Mouse (Mus musculus): Measurements from ENCODE around the gene Gsk3a. TPM values are rescaled to one million over a fixed set of nuclear protein-coding genes. Genes with fewer than 3 reads are reported as not detected.

Gene Gsk3a
- polyA plus RNA-seq, 1 experiment from 2014 or later: 9.8 TPM

- Histone ChIP-seq H3K4me3 (replicated peaks; ENCODE audit: low read depth, low read length) (no peak overlapping the region), H3K27ac (no peak overlapping the region), H3K27me3 (ENCODE audit: insufficient read depth, low read length) (no peaks in the 10 kb centered on the region), H3K4me1 (replicated peaks; ENCODE audit: insufficient read depth, low read length) (peaks cover 15% of the 10 kb centered on the region), H3K9ac (ENCODE audit: low read depth, low read length) (no peak overlapping the region), H3K9me3 (replicated peaks; ENCODE audit: low read length) (no peaks in the 10 kb centered on the region), H3K36me3 (ENCODE audit: insufficient read depth, low read length) (no peaks in the 10 kb centered on the region), H3K4me2 (ENCODE audit: low read length) (peak overlapping the region; percentile 87; the same call in 1 of the 2 replicates)
- DNase-seq (ENCODE audit: low spot score) (no peak), ATAC-seq (replicated peaks; ENCODE audit: low FRiP score, low read depth) (no peak)
- no peak for TF ChIP-seq CTCF (IDR thresholded peaks at IDR 0.05; ENCODE audit: low read depth)
- WGBS: 60% methylated on average over 12 of the region's 12 CpGs
These were observed 19.8 kb downstream of the Gsk3a start for GRCm38 (mm10) chr7:25217653-25218395.

GRCm38 (mm10) chr7:25214172-25214571 is 23.5 kb downstream of the Gsk3a start:
- H3K4me1 ChIP-seq (replicated peaks; ENCODE audit: insufficient read depth, low read length): no peaks in the 10 kb centered on the region; the same call in 1 of the 2 replicates
- WGBS: 87% methylated on average over 2 of the region's 2 CpGs
- H3K36me3 ChIP-seq (ENCODE audit: insufficient read depth, low read length): 0 out of 2 replicates have a peak, but pooled peaks cover 9% of the 10 kb centered on the region
- no peak overlapping the region for H3K4me2 ChIP-seq (ENCODE audit: low read length)
- H3K4me3 ChIP-seq (replicated peaks; ENCODE audit: low read depth, low read length): no peak overlapping the region
- DNase-seq (ENCODE audit: low spot score): no peak
- H3K9me3 ChIP-seq (replicated peaks; ENCODE audit: low read length): no peaks in the 10 kb centered on the region
- H3K27me3 ChIP-seq (ENCODE audit: insufficient read depth, low read length): no peaks in the 10 kb centered on the region
- TF ChIP-seq CTCF (IDR thresholded peaks at IDR 0.05; ENCODE audit: low read depth): no peak
- H3K27ac ChIP-seq: no peak overlapping the region
- no peak overlapping the region for H3K9ac ChIP-seq (ENCODE audit: low read depth, low read length)
- no peak for ATAC-seq (replicated peaks; ENCODE audit: low FRiP score, low read depth)

DNA sequence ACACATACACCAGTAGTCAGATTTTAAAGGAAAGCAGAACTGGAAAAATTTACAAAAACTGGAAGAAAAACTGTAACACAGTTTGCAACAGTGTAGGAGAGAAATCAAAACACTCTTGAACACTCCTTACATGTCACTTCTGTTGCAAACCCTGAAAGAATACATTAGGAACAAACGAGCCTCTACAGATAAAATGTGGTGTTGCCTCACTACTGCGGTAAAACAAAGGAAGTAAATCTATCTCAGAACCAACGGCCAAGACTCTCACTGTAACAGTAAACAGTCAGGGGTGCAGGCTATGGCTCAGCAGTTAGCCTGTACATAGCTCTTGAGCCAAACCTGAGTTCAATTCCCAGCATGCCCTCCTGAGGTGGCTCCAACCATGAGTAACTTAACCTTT is 24.6 kb downstream of the Gsk3a start:
- ATAC-seq (replicated peaks; ENCODE audit: low FRiP score, low read depth) (no peak), DNase-seq (ENCODE audit: low spot score) (no peak)
- TF ChIP-seq CTCF (IDR thresholded peaks at IDR 0.05; ENCODE audit: low read depth): no peak
- H3K4me3 ChIP-seq (replicated peaks; ENCODE audit: low read depth, low read length): no peak overlapping the region
- 0 out of 2 replicates have a peak, but pooled peaks cover 12% of the 10 kb centered on the region for H3K36me3 ChIP-seq (ENCODE audit: insufficient read depth, low read length)
- no peaks in the 10 kb centered on the region for H3K4me1 ChIP-seq (replicated peaks; ENCODE audit: insufficient read depth, low read length)
- no peak overlapping the region for H3K27ac ChIP-seq
- no peaks in the 10 kb centered on the region for H3K27me3 ChIP-seq (ENCODE audit: insufficient read depth, low read length)
- 55% methylated on average over 3 of the region's 3 CpGs for WGBS
- H3K9me3 ChIP-seq (replicated peaks; ENCODE audit: low read length): no peaks in the 10 kb centered on the region
- no peak overlapping the region for H3K4me2 ChIP-seq (ENCODE audit: low read length)
- no peak overlapping the region for H3K9ac ChIP-seq (ENCODE audit: low read depth, low read length)

DNA sequence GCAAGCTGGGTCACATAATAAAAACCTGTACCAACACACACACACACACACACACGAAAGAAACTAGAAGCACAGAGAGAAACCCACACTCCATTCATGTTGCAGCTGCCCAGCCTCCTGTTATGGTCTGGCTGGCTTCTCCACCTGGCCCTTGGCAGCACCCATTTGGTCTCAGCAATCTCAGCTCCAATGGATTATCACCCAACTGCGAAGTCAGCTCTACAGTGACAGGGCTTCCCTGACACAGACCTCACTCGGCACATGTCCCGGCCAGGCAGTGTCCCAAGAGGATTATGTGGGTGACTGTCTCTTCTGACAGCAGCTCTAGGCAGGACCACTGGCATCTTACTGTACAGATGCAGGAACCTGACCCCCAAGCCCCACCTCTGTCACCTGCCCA is 27.2 kb downstream of the Gsk3a start:
- DNase-seq (ENCODE audit: low spot score) (no peak), ATAC-seq (replicated peaks; ENCODE audit: low FRiP score, low read depth) (no peak)
- Histone ChIP-seq H3K27ac (no peak overlapping the region), H3K9ac (ENCODE audit: low read depth, low read length) (no peak overlapping the region), H3K27me3 (ENCODE audit: insufficient read depth, low read length) (no peaks in the 10 kb centered on the region), H3K9me3 (replicated peaks; ENCODE audit: low read length) (no peaks in the 10 kb centered on the region), H3K36me3 (ENCODE audit: insufficient read depth, low read length) (0 out of 2 replicates have a peak, but pooled peaks cover 15% of the 10 kb centered on the region), H3K4me3 (replicated peaks; ENCODE audit: low read depth, low read length) (no peak overlapping the region), H3K4me1 (replicated peaks; ENCODE audit: insufficient read depth, low read length) (no peaks in the 10 kb centered on the region), H3K4me2 (ENCODE audit: low read length) (no peak overlapping the region)
- TF ChIP-seq CTCF (IDR thresholded peaks at IDR 0.05; ENCODE audit: low read depth): no peak
- 75% methylated on average over 4 of the region's 4 CpGs for WGBS

GRCm38 (mm10) chr7:25209161-25209622 is 28.5 kb downstream of the Gsk3a start:
- TF ChIP-seq CTCF (IDR thresholded peaks at IDR 0.05; ENCODE audit: low read depth): no peak
- ATAC-seq (replicated peaks; ENCODE audit: low FRiP score, low read depth) (no peak), DNase-seq (ENCODE audit: low spot score) (peak; percentile 35)
- Histone ChIP-seq H3K27ac (no peak overlapping the region), H3K4me2 (ENCODE audit: low read length) (no peak overlapping the region), H3K27me3 (ENCODE audit: insufficient read depth, low read length) (no peaks in the 10 kb centered on the region), H3K4me3 (replicated peaks; ENCODE audit: low read depth, low read length) (no peak overlapping the region), H3K36me3 (ENCODE audit: insufficient read depth, low read length) (0 out of 2 replicates have a peak, but pooled peaks cover 15% of the 10 kb centered on the region), H3K4me1 (replicated peaks; ENCODE audit: insufficient read depth, low read length) (no peaks in the 10 kb centered on the region), H3K9ac (ENCODE audit: low read depth, low read length) (no peak overlapping the region), H3K9me3 (replicated peaks; ENCODE audit: low read length) (no peaks in the 10 kb centered on the region)
- WGBS: 21% methylated on average over 3 of the region's 3 CpGs

DNA sequence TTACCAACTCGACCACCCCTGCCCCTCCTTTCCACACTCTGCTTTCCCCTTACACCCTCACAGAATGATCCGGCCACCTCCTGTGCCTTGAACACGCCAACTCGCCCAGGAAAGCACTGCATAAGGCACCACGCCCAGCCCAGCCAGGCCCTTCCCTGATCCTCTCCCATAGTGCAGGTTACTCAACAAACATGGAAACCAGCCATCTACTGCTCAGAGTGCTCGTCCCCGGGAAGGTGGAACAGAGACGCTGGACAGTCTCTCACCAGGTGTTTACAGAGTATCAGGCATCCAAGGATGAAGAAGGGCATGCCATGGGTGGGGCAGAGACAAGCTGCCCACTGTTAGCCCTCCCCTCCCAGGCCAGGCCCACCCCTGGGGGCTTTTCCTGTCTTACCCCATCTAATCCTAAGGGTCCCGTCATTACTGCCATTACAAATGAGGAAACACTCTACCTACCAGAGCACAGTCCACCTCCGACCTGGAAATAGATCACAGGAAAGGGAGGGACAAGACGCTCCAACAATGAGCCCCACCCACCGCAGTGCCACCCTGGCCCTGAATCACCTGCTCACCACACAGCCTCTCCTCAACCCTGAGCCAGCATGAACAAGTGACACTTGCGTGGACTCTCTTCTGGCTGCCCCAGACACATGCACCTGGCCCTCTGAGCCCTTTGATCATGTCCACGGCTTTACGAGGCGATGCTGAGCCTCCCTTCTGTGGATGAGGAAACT is 31.4 kb downstream of the Gsk3a start:
- Histone ChIP-seq H3K9me3 (replicated peaks; ENCODE audit: low read length) (no peaks in the 10 kb centered on the region), H3K9ac (ENCODE audit: low read depth, low read length) (no peak overlapping the region), H3K4me1 (replicated peaks; ENCODE audit: insufficient read depth, low read length) (no peaks in the 10 kb centered on the region), H3K4me3 (replicated peaks; ENCODE audit: low read depth, low read length) (no peak overlapping the region), H3K36me3 (ENCODE audit: insufficient read depth, low read length) (peaks cover 25% of the 10 kb centered on the region; the same call in 1 of the 2 replicates), H3K27ac (no peak overlapping the region), H3K27me3 (ENCODE audit: insufficient read depth, low read length) (no peaks in the 10 kb centered on the region), H3K4me2 (ENCODE audit: low read length) (no peak overlapping the region)
- ATAC-seq (replicated peaks; ENCODE audit: low FRiP score, low read depth): no peak; the same call in 1 of the 2 replicates
- no peak for TF ChIP-seq CTCF (IDR thresholded peaks at IDR 0.05; ENCODE audit: low read depth)
- 77% methylated on average over 16 of the region's 16 CpGs for WGBS
- DNase-seq (ENCODE audit: low spot score): no peak

Data from kidney, postnatal 0 days (tissue).